Mouse (Mus musculus) neural tube, embryonic 14.5 days (tissue): ENCODE data around the gene Cachd1. TPM values are rescaled to one million over a fixed set of nuclear protein-coding genes. Genes with fewer than 3 reads are reported as not detected.

Experiments used
- ATAC-seq: fragments of 200-750 bp; cut with Nextera tagmentation; 2 replicates; pipeline ENCODE4 v1.8.0; 2017; ENCODE audit warnings: low read depth, mild to moderate bottlenecking, moderate TSS enrichment, moderate library complexity
- H3K27ac ChIP-seq: fragments of 300-500 bp; sonication (generic); 2 replicates; pipeline ENCODE4 v1.5.1; 2014; ENCODE audit warnings: low read depth, mild to moderate bottlenecking, control low read depth, low read length, moderate library complexity, mixed read lengths
- H3K27me3 ChIP-seq: fragments of 300-500 bp; sonication (generic); 2 replicates; pipeline ENCODE4 v1.6.1; 2014; ENCODE audit warnings: low read length; ENCODE audit not compliant: control insufficient read depth, insufficient read depth
- H3K36me3 ChIP-seq: fragments of 300-500 bp; sonication (generic); 2 replicates; pipeline ENCODE4 v1.6.1; 2014; ENCODE audit warnings: low read length, mixed read lengths; ENCODE audit not compliant: control insufficient read depth, insufficient read depth
- H3K4me1 ChIP-seq: fragments of 300-500 bp; sonication (generic); 2 replicates; pipeline ENCODE4 v1.6.1; 2014; ENCODE audit warnings: low read length; ENCODE audit not compliant: control insufficient read depth, insufficient read depth
- H3K4me2 ChIP-seq: fragments of 300-500 bp; sonication (generic); 2 replicates; pipeline ENCODE4 v1.6.1; 2014; ENCODE audit warnings: mild to moderate bottlenecking, low read depth, low read length, control low read depth
- H3K4me3 ChIP-seq: fragments of 300-500 bp; sonication (generic); 2 replicates; pipeline ENCODE4 v1.5.1; 2014; ENCODE audit warnings: low read depth, low read length, control low read depth, mixed read lengths
- H3K9ac ChIP-seq: fragments of 300-500 bp; sonication (generic); replicated peaks from 2 replicates; pipeline ENCODE4 v1.6.1; 2014; ENCODE audit warnings: low read depth, mild to moderate bottlenecking, control low read depth, low read length, mixed read lengths
- H3K9me3 ChIP-seq: fragments of 300-500 bp; sonication (generic); 2 replicates; pipeline ENCODE4 v1.6.1; 2016; ENCODE audit warnings: low read length; ENCODE audit not compliant: control insufficient read depth
- WGBS: fragments of 180-500 bp; shearing (Covaris S2); extraction: QIAGEN DNeasy Blood & Tissue Kit; methylation state at CpG from one replicate; pipeline ENCODE4 v1.1.7; 2014; 5-methylcytosine and 5-hydroxymethylcytosine counted together
- polyA plus RNA-seq: library from polyadenylated mRNA; unstranded; fragments of >200 nt; fragmentation: Nextera tagmentation; extraction: Ambion mirVana; gene quantifications from 2 replicates; pipeline ENCODE4 v1.2.1, GENCODE M21; 2014

Cachd1 gene
- polyA plus RNA-seq, 1 experiment from 2014 or later, result 15.3 TPM

DNA sequence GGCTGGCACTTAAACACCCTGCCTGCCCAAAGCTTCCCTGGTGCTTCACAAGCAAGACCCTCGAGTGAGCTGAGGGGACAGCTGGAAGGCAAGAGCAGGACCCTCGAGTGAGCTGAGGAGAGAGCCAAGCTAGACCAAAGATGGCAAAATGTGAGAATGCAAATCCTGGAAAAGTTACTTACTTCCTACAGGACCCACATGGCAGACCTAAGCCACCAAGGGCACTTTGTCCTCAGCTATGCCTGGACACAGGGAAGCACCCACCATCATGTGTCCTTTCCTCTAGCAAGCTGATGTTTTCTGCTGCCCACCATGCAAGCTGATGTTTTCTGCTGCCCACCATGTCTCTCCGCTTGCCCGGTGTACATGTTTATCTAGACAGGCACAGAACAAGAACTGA lies 244.1 kb downstream of the Cachd1 start, which contains the start of gene Gm10577:
Gene Gm10577 (minus strand): TSS at position 101 of the 400 bp plus-strand sequence.
- Histone ChIP-seq H3K4me2 (no peak within 1 kb of the TSS), H3K4me3 (no peak within 1 kb of the TSS), H3K36me3 (no peaks in the 10 kb centered on the region), H3K27me3 (no peaks in the 10 kb centered on the region), H3K27ac (no peak within 1 kb of the TSS), H3K4me1 (no peaks in the 10 kb centered on the region), H3K9me3 (no peaks in the 10 kb centered on the region), H3K9ac (no peak within 1 kb of the TSS)
- WGBS, result 90% methylated on average over 4 of the region's 4 CpGs
- ATAC-seq, result no peak

DNA sequence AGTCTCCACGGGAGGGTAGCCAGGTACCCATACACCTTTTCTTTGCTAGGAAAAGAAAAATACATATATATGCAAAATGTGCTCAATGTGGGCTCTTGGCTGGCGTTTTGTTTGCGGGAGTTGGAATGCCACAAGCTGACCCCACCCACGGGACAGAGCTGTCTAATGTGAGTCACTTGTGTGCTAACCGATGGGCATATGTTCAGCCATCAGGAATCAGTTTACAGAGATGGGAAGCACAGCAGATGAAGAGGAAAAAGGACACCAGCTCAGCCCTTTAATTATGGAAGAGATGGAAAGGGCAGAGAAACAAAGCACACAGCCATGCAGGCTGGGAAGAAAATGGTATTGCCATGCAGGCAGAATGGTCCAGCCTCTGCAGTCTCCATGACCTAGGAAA lies 250.1 kb downstream of the Cachd1 start:
- Histone ChIP-seq H3K4me3 (no peak overlapping the region), H3K27me3 (no peaks in the 10 kb centered on the region), H3K27ac (no peak overlapping the region), H3K36me3 (no peaks in the 10 kb centered on the region), H3K4me1 (no peaks in the 10 kb centered on the region), H3K4me2 (no peak overlapping the region), H3K9me3 (no peaks in the 10 kb centered on the region), H3K9ac (no peak overlapping the region)
- 90% methylated on average over 5 of the region's 5 CpGs for WGBS
- no peak for ATAC-seq

DNA sequence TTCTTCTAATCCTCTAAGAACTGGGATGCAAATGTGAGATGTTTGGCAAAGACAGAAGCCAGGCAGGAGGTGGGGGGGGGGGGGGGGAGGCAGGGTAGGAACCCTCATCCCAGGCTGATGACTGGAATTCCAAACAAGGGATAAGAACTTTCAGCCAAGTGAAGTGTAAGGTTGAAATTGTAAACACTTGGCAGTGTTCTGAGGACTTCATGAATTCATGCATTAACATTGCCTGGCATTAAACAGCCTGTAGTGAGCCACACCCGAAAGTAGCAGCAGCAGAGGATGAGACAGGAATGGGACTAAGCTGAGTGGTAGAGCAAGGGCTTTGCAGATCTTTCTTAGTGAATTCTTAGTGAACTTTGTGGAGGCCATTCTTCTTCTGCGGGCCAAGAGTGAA lies 250.5 kb downstream of the Cachd1 start:
- ATAC-seq, result no peak
- Histone ChIP-seq H3K4me3 (no peak overlapping the region), H3K9ac (no peak overlapping the region), H3K27ac (no peak overlapping the region), H3K27me3 (no peaks in the 10 kb centered on the region), H3K4me1 (no peaks in the 10 kb centered on the region), H3K4me2 (no peak overlapping the region), H3K36me3 (no peaks in the 10 kb centered on the region), H3K9me3 (no peaks in the 10 kb centered on the region)
- 88% methylated on average over 2 of the region's 2 CpGs for WGBS

DNA sequence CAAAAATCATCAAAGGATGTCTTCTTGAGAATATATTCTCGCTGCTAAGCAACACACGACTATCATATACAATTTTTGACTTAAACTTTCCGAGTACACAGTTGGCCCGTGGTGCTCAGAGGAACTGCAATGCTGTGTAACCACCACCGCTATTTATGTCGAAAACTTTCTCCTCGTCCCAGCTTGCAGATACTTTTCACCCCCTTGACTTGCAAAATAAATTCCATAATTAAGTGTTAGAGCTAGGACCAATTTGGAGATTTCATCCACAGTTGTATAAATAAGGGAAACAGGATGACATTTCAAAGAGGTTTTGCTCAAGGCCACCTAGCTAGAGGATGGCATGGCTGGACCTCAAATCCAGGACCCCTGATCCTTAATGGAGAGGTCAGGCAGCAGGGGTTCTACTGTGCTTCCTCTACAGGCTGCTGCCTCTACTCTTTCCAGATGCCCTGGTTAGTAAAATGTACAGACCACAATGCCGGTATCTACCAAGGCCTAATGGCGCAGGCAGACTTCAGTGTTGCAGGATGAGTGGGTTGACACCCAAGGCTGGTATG lies 251.5 kb downstream of the Cachd1 start:
- no peak overlapping the region for H3K4me3 ChIP-seq
- WGBS, result 95% methylated on average over 9 of the region's 9 CpGs
- ATAC-seq, result no peak
- H3K9ac ChIP-seq, result no peak overlapping the region
- no peak overlapping the region for H3K4me2 ChIP-seq
- no peak overlapping the region for H3K27ac ChIP-seq
- H3K9me3 ChIP-seq, result no peaks in the 10 kb centered on the region
- H3K4me1 ChIP-seq, result no peaks in the 10 kb centered on the region
- no peaks in the 10 kb centered on the region for H3K36me3 ChIP-seq
- H3K27me3 ChIP-seq, result no peaks in the 10 kb centered on the region

DNA sequence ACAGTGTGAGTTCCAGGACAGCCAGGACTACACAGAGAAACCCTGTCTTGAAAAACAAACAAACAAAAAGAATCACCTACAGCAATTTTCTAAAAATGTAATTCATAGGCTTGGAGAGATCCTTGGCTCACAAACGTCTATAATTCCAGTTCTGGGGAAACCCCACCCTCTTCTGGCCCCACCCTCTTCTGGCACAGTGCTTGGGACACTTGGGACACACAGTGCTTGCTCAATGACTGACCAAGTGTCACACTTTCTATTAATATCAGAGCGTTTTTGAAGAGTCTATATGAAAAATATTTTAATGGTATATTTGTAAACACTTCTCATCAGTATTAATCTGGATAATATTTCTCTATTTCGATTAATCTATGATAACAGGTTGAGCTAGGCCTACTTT lies 256.6 kb downstream of the Cachd1 start:
- Histone ChIP-seq H3K27me3 (no peaks in the 10 kb centered on the region), H3K9me3 (no peaks in the 10 kb centered on the region), H3K36me3 (no peaks in the 10 kb centered on the region), H3K9ac (no peak overlapping the region), H3K4me2 (no peak overlapping the region), H3K4me3 (no peak overlapping the region), H3K27ac (no peak overlapping the region), H3K4me1 (no peaks in the 10 kb centered on the region)
- 77% methylated on average over 3 of the region's 3 CpGs for WGBS
- no peak for ATAC-seq

DNA sequence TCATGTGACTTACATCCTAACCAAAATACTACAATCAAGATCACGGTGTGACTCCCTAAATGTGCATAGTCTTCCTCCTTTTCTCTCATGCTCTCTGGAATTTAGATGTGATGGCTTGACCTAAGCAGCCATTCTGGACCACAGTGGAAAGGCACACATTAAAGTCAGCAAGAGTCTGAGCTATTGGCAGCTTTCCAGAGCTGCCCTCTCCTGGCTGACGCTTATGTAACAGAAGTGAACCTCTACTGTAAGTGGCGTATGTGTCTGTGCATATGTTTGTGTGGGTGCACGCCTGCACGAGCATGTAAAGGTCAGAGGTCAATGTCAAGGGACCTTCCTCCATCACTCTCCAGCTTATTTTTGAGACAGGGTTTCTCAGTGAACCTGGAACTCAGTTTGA lies 258.7 kb downstream of the Cachd1 start:
- Histone ChIP-seq H3K27me3 (no peaks in the 10 kb centered on the region), H3K9me3 (no peaks in the 10 kb centered on the region), H3K4me2 (no peak overlapping the region), H3K36me3 (no peaks in the 10 kb centered on the region), H3K4me1 (no peaks in the 10 kb centered on the region), H3K27ac (no peak overlapping the region), H3K9ac (no peak overlapping the region), H3K4me3 (no peak overlapping the region)
- no peak for ATAC-seq
- 87% methylated on average over 5 of the region's 5 CpGs for WGBS

DNA sequence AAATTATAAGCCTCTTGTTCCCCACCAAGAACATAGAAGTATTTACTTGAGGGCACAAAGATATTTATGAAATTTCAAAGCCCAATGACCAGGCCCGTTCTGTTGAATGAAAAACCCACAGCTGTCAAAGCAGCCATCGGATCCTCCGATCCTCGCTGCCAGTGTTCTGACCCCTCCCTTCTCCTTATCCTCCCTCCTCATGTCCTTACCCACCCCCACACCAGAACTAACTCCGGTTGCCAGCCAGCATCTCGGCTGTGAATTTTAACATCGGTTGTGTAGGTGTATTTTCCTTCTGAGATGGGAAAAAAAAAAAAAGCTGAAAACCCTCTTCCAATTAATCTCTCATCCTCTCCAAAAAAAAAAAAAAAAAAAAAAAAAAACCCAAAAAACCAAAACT lies 260.7 kb downstream of the Cachd1 start:
- Histone ChIP-seq H3K4me1 (no peaks in the 10 kb centered on the region), H3K27ac (no peak overlapping the region), H3K27me3 (no peaks in the 10 kb centered on the region), H3K4me2 (no peak overlapping the region), H3K9me3 (no peaks in the 10 kb centered on the region), H3K9ac (no peak overlapping the region), H3K36me3 (no peaks in the 10 kb centered on the region), H3K4me3 (no peak overlapping the region)
- ATAC-seq, result no peak
- 77% methylated on average over 7 of the region's 7 CpGs for WGBS

DNA sequence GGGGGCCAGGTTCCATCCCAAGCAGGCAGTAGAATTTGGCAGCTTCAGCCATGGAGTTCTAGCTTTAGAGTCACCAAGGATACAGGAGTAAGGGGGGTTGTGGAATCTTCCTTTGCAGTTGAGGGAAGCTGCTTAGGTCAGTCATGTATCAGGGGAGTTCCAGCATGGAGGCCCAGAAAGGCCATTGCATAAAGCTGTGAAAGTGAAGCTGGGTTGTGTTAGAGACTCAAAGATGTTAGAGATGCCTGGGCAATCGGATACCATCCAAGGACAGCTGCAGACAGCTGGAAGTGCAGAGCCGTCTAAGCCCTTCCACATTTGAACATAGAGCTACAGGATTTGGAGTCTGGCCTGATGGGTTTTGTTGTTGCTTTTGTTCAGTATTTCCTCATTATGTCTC lies 267.2 kb downstream of the Cachd1 start:
- Histone ChIP-seq H3K36me3 (no peaks in the 10 kb centered on the region), H3K9me3 (no peaks in the 10 kb centered on the region), H3K4me1 (no peaks in the 10 kb centered on the region), H3K4me2 (no peak overlapping the region), H3K27me3 (no peaks in the 10 kb centered on the region), H3K4me3 (no peak overlapping the region), H3K27ac (no peak overlapping the region), H3K9ac (no peak overlapping the region)
- 91% methylated on average over 2 of the region's 2 CpGs for WGBS
- ATAC-seq, result no peak

DNA sequence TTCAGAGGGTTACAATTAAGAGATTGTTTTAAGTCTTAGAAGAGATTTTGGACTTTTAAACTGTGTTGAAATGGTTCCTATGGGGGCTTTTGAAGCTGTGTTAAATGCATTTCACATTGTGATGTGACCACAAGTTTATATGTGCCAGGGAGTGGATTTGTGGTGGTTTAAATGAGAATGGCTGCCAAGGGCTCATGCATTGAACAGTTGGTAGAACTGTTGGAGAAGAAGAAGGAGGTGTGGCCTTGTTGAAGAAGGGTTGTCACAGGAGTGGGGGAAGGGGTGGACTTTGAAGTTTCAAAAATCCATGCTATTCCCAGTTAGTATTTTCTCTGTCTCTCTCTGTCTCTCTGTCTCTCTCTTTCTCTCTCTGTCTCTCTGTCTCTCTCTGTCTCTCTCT lies 267.7 kb downstream of the Cachd1 start:
- H3K9me3 ChIP-seq, result no peaks in the 10 kb centered on the region
- no peak overlapping the region for H3K4me3 ChIP-seq
- H3K36me3 ChIP-seq, result no peaks in the 10 kb centered on the region
- H3K9ac ChIP-seq, result no peak overlapping the region
- ATAC-seq, result no peak
- H3K27ac ChIP-seq, result no peak overlapping the region
- H3K4me2 ChIP-seq, result no peak overlapping the region
- no peaks in the 10 kb centered on the region for H3K27me3 ChIP-seq
- no peaks in the 10 kb centered on the region for H3K4me1 ChIP-seq

DNA sequence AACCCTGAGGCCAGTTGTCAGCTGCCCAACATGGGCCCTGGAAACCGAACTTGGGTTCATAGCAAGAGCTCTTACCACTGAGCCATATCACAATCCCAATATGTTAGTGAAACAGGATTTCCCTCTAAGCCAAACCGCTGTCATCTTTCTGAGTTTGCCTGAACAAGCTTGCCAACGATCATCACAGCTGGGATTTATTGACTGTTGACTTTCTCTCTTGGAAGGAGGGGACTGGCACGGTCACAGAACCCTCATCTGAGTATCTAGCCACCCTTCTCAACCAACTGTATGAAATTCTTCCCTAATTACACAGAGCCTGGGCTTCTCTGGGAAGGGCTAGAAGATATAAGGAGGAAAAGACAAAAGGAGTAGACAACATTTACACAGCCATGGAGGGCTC lies 270.1 kb downstream of the Cachd1 start:
- 84% methylated on average over 4 of the region's 4 CpGs for WGBS
- Histone ChIP-seq H3K4me2 (no peak overlapping the region), H3K36me3 (no peaks in the 10 kb centered on the region), H3K4me3 (no peak overlapping the region), H3K27ac (no peak overlapping the region), H3K9me3 (no peaks in the 10 kb centered on the region), H3K27me3 (no peaks in the 10 kb centered on the region), H3K4me1 (no peaks in the 10 kb centered on the region), H3K9ac (no peak overlapping the region)
- no peak for ATAC-seq
